Mouse (Mus musculus) lung, postnatal 25 days (tissue): Measurements from ENCODE around the gene Chpt1.
A peak's percentile ranks its signal among the peaks of the same experiment; 100 is the strongest.
"Not testable (repeated sequence)": the region's sequence is repeated elsewhere in the genome, so short reads cannot be mapped to it uniquely, and the experiment has no call there.

Experiments
- DNase-seq: peaks from one replicate; pipeline ENCODE4 v3.0.0; 2022; ENCODE audit warnings: low spot score

Gene Chpt1

GRCm38 (mm10) chr10:88494959-88495587, 8.8 kb downstream of the Chpt1 start:
- no peak for DNase-seq

GRCm38 (mm10) chr10:88492658-88493057, 11.2 kb downstream of the Chpt1 start:
- DNase-seq: no peak

DNA sequence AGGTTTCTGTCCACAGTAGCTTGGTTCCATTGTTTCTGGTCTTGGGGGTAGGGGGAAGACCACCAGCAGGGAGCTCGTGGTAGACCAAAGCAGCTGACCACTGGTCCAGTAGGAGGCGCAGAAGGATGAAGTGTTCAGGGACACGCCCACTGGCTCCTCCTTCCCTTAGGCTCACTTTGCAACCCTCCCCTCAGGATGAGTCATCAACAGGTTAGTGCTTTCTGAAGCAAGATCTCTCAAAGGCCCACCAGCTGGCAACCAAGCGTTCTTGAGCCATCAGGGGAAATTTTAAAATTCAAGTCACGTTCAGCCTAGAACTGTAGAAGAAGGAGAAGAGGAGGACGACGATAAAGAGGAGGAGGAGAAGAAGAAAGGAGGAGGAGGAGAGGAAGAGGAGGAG, 12.2 kb downstream of the Chpt1 start:
- no peak for DNase-seq

GRCm38 (mm10) chr10:88488629-88489028, 15.2 kb downstream of the Chpt1 start:
- no peak for DNase-seq

- DNase-seq: not testable (repeated sequence)
These were observed 21.0 kb downstream of the Chpt1 start for GRCm38 (mm10) chr10:88482866-88483265.

DNA sequence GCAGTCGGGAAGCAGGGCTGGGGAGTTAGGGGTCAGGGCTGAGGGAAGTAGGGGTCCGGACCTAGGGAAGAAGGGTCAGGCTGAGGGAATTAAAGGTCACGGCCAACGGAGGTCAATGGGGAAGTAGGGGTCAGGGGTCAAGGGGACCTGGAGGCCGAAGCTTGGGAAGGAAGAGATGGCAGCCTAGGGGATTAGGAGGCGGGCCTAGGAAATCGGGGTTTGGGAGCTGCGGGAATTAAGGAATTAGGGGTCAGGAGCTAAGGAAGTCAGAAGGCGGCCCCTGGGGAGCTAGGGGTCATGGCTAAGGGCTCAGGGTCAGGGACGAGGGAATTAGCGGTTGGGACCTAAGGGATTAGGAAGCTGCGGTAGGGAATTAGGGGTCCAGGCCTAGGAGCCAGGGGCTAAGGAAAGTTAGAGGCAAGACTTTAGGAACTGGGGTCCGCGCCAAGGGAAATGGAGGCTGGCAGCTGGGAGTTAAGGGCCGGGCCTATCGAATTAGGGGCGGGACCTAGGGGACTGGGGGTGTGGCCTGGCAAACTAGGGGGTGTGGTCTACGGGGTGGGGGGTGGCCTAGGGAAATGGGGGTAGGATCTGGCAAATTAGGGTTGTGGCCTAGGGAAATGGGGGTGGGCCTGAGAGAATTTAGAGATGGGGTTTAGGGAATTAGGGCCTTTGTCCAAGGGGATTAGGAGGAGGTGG, 43.6 kb downstream of the Chpt1 start:
- no peak for DNase-seq

- DNase-seq: no peak
These were observed 44.3 kb downstream of the Chpt1 start, which contains the start of gene Sycp3 for GRCm38 (mm10) chr10:88459502-88459992. TSS of gene Sycp3 (plus strand) at chr10:88459569.

- DNase-seq: no peak
These were observed 46.1 kb downstream of the Chpt1 start for GRCm38 (mm10) chr10:88457816-88458215.

- DNase-seq: no peak
These were observed 51.9 kb downstream of the Chpt1 start for GRCm38 (mm10) chr10:88451990-88452389.

- peak; percentile 39 for DNase-seq
These were observed 52.7 kb downstream of the Chpt1 start for GRCm38 (mm10) chr10:88451221-88451620.

DNA sequence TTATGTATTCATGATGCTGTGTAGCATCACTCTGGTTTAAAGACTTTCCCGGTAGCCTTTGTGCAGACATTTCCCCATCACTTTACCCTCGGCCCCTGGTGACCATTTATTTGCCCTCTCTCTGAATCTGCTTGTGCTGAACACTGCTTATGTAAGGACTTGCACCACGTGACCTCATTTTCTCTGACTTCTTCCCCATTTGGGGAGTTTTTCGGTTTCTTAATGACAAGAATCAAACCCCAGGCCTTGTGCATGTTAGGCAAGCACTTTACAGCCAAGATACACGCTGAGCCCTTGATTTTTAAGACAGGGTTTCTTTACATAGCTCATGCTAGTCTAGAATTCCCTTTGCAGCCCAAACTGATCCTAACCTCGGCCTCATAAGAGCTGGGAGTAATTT, 62.6 kb downstream of the Chpt1 start:
- DNase-seq: peak; percentile 6

- no peak for DNase-seq
These were observed 75.9 kb downstream of the Chpt1 start for GRCm38 (mm10) chr10:88427998-88428397.

- no peak for DNase-seq
These were observed 77.0 kb downstream of the Chpt1 start for GRCm38 (mm10) chr10:88426896-88427295.

DNA sequence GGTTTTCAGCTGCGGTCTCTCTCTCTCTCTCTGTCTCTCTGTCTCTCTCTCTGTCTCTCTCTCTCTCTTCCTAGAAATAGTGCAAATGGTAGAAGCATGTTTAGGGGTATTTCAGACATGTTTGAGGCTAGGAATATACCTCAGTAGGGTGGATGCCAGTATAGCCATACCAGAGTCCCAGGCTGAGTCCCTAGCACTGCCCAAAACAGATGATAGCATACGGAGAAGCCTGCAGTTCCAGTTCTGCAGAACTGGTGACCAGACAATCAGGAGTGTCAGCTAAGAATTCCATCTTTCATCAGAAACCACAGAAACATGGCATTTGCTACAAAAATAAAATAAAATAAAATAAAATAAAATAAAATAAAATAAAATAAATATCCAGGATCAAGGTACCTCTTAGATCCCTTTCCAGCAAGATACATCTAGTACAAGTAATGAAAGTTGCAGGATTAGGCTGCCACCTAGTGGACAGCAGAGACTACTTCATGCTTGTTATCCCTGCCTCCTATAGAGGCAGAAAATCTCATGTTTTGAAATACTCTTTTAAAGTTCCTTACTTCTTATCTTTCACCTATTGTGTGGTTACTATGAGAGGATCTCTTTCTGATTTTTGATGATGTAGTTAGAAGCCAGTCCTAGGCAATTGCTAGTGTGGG, 77.6 kb downstream of the Chpt1 start:
- peak; percentile 81 for DNase-seq

DNA sequence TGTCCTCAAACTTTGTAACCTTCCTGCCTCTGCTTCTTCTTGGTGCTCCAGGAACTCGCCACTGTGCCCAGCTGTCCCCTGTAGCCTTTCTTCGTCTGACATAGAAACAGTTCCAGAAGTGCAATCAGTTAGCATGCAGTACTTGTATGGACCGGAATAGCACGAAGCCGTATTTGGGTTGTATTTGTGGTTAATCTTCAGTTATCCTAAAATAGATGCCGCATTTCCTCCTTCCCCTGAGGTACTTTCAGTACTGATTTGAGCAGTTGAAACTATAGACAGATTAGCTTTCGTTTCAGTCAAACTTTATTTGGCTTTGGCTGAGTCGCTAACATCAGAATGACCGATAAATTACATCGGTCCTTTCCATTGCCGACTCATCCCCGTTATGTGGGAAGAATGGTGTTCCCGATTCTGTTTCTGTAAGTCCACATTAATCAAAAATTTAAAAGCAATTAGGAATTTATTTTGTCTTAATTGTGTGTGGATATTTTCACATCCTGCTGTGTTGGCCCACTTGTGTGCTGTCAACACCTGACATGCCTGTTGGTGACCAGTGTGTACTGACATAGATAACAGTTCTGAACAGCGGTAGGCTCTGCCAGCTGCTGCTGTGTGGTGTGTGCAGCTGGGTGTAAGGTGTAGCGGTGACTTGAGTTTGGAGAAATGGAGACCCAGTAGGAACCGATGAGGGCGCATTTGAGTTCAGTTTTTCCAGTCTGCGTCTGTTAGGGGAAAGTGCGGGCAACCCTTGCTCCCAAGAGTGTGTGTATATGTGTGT, 83.0 kb downstream of the Chpt1 start:
- DNase-seq: no peak

GRCm38 (mm10) chr10:88420141-88420541, 83.7 kb downstream of the Chpt1 start:
- DNase-seq: no peak

GRCm38 (mm10) chr10:88417686-88418085, 86.2 kb downstream of the Chpt1 start:
- peak; percentile 34 for DNase-seq

DNA sequence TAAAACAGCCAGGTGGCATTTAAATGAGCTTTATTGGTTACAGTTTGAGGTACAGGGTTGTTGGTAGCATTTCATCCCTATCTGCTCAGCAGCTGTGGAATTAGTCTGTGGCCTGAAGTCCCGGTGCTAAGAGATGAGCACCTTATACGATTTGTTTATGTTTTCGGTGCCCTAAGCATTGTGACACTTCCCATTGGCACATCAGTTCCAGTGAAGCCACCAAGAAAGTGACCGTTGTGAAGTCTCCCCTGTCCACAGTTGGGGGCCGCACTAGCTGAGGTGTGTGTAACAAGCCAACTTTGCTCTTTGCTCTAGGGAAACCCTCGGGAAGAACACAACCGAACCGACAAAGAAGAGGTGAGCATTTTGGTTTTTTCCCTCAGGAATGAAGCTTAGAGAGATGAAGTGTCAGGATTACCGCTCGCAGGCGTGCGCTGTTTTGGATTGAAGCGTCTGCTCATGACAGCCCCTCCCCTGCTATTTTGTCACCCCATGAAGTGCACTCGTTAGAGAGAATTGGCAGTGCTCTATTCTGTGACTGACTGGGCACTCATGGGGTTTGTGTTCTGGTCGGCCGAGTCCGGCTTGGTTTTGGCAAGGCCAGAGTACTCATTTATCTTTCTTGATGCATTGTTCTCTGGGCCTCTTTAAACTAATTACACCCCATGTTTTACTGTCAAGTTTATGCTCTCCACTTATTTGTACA, 91.4 kb downstream of the Chpt1 start:
- no peak for DNase-seq

GRCm38 (mm10) chr10:88409751-88410150, 94.1 kb downstream of the Chpt1 start:
- DNase-seq: no peak

- no peak for DNase-seq
These were observed 95.8 kb downstream of the Chpt1 start for GRCm38 (mm10) chr10:88407875-88408631.

DNA sequence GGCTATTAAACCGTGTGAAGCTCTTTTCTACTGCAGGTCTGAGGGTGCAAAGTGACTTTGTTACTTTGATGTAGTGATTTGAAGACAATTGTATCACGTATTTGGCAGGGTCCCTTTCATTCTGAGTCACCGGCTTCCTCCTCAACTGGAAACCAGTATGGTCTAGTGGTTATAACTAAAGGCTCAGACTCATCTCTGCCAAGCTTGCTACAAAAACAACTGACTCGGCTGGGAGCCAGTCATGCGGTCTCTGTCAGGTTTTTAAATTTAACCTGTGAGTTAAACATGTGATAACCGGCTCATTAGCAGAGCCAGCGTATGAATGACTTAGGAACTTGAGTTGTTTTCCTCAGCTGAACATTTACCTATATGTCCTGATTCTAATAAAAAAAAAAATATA, 98.1 kb downstream of the Chpt1 start:
- DNase-seq: no peak
